Mouse (Mus musculus): ENCODE measurements around the gene Akt3. TPM values are rescaled to one million over a fixed set of nuclear protein-coding genes. Genes with fewer than 3 reads are reported as not detected.

The Akt3 gene
- polyA plus RNA-seq, 1 experiment from 2014 or later: 26.2 TPM

DNA sequence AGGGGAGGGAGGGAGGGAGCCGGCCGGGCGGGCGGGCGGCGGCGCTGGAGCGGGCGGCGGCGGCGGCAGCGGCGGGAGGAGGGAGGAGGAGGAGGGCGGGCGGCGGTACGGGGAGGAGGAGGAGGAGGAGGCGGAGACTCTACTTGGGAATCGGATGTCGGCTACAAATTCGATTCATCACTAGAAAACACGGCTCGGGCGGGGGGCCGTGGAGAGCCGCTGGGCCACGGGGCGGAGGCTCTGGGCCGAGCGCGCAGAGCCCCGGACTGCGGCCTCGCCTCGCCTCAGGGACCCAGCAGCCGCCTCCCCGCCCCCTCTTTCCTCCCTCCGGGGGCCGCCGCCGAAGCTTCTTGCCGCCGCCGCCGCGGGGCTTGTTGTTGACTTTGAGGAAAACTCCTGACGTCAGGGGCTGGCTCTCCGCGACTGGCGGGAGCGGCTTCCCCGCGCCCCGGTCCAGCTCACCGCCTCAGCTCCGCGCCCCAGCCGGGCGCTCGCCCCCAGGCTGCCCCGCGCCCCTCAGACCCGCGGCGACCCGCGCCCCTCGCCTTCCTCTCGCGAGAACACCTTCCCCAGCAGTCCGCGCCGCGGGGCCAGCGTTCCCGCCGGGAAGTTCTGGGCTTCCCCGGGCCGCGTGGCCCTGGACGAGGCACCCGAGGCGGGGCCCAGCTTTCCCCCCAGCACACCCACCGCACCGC lies 487 bp upstream of the Akt3 start:
- Histone ChIP-seq H3K4me3 (replicated peaks; ENCODE audit: low read length) (peak overlapping the region; percentile 91), H3K4me2 (replicated peaks) (peak overlapping the region; percentile 92), H3K36me3 (replicated peaks; ENCODE audit: control insufficient read depth, insufficient read depth) (no peaks in the 10 kb centered on the region), H3K27ac (peak overlapping the region; percentile 99), H3K9ac (peak overlapping the region; percentile 91), H3K9me3 (ENCODE audit: control insufficient read depth, low read length) (no peaks in the 10 kb centered on the region), H3K4me1 (replicated peaks; ENCODE audit: control insufficient read depth, insufficient read depth, low read length) (peaks cover 14% of the 10 kb centered on the region), H3K27me3 (ENCODE audit: control insufficient read depth, insufficient read depth, low read length) (no peaks in the 10 kb centered on the region; the same call in 1 of the 2 replicates)
- WGBS: under 1% methylated on average over 37 of the region's 86 CpGs
- ATAC-seq (ENCODE audit: low FRiP score) (peak; percentile 88), DNase-seq (ENCODE audit: low spot score) (peak; percentile 81)

DNA sequence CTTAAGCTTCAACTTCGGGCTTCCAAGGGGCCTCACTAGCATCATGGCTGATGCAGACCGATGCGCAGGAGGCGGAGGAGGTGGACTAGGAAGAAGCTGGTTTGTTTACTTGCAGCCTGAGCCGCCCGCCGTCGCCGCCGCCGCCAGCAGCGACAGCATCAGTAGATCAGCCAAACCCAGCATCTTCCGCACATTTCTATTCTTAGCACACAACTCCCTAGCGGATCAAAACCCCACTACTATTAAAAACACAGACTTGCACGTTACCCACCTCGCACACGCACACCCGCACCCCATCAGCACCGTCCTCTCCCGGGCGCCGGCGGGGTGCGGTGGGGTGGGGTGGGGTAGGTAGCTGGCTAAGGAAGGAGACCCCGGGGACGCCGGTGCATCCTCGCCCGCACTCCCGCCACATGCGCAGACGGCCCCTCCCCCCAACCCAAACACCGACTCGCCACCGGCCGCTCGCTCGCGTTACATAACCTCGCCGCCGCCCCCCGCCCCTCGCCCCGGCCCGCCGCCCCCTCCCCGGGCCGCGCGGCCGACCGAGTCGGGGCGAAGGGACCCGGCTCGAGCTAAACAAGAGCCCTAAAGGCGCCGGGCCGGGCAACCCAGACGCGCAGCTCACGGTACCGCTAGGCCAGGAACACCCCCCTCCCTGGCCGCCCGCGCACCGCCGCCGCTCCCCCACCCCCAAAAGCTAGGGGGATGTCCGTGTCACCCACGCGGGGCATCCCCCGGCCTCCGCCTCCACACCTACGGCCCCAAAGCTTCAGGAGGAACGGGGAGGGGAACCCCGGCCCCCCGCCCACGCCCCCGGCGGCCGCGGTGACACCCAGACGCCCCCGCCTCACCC lies 597 bp downstream of the Akt3 start:
- H3K4me1 ChIP-seq (replicated peaks; ENCODE audit: control insufficient read depth, insufficient read depth, low read length): peaks cover 14% of the 10 kb centered on the region
- 1% methylated on average over 57 of the region's 86 CpGs for WGBS
- peak overlapping the region; percentile 99 for H3K27ac ChIP-seq
- H3K4me3 ChIP-seq (replicated peaks; ENCODE audit: low read length): peak overlapping the region; percentile 91
- H3K4me2 ChIP-seq (replicated peaks): peak overlapping the region; percentile 92
- peak; percentile 76 for DNase-seq (ENCODE audit: low spot score)
- no peaks in the 10 kb centered on the region for H3K9me3 ChIP-seq (ENCODE audit: control insufficient read depth, low read length)
- no peaks in the 10 kb centered on the region for H3K36me3 ChIP-seq (replicated peaks; ENCODE audit: control insufficient read depth, insufficient read depth)
- H3K27me3 ChIP-seq (ENCODE audit: control insufficient read depth, insufficient read depth, low read length): no peaks in the 10 kb centered on the region; the same call in 1 of the 2 replicates
- peak overlapping the region; percentile 91 for H3K9ac ChIP-seq
- peak; percentile 77 for ATAC-seq (ENCODE audit: low FRiP score)

DNA sequence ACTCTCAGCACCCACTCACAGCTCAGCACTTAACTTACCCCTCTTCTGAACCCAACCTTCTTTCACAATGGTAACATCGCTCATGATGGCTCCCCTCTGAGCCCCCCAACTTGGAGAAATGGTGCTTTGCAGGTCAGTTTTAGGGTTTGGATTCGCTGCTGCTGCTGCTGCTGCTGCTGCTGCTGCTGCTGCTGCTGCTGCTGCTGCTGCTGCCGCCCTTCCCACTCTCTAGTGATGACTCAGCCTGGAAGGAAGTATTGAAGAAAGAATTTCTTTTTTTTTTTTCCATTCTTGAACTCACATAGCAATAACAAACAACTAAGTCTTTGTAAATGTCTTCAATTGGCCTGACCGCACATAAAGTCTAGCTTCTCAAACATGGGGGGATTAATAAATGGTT lies 9.4 kb downstream of the Akt3 start:
- ATAC-seq (ENCODE audit: low FRiP score) (no peak), DNase-seq (ENCODE audit: low spot score) (no peak)
- Histone ChIP-seq H3K27me3 (ENCODE audit: control insufficient read depth, insufficient read depth, low read length) (no peaks in the 10 kb centered on the region), H3K4me2 (replicated peaks) (no peak overlapping the region), H3K4me3 (replicated peaks; ENCODE audit: low read length) (no peak overlapping the region), H3K9me3 (ENCODE audit: control insufficient read depth, low read length) (no peaks in the 10 kb centered on the region), H3K9ac (no peak overlapping the region), H3K4me1 (replicated peaks; ENCODE audit: control insufficient read depth, insufficient read depth, low read length) (0 out of 2 replicates have a peak, but pooled peaks cover 1% of the 10 kb centered on the region), H3K27ac (no peak overlapping the region), H3K36me3 (replicated peaks; ENCODE audit: control insufficient read depth, insufficient read depth) (peaks cover 3% of the 10 kb centered on the region; the same call in 1 of the 2 replicates)
- WGBS: 59% methylated on average over 4 of the region's 4 CpGs

DNA sequence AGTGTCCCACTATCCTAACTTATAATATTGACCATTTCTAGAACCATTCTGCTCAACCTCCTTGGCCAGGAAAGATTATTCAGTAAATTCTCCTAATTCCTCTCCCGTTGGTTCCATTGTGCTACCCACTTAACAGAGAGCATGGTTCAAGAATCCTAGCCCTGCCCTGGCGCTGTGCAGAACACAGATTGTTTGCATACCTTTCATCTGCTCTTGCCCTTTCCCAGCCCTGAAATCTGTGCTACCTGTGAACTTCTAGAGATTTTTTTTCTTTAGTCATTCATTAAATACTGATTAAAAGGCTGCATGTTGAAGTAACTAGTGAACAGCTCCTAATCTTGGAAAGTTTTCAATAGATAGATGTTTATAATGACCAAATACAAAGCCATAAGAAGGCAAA lies 19.6 kb downstream of the Akt3 start:
- Histone ChIP-seq H3K9me3 (ENCODE audit: control insufficient read depth, low read length) (no peaks in the 10 kb centered on the region), H3K27me3 (ENCODE audit: control insufficient read depth, insufficient read depth, low read length) (no peaks in the 10 kb centered on the region), H3K27ac (no peak overlapping the region), H3K4me2 (replicated peaks) (no peak overlapping the region), H3K36me3 (replicated peaks; ENCODE audit: control insufficient read depth, insufficient read depth) (no peaks in the 10 kb centered on the region), H3K4me3 (replicated peaks; ENCODE audit: low read length) (no peak overlapping the region), H3K4me1 (replicated peaks; ENCODE audit: control insufficient read depth, insufficient read depth, low read length) (no peaks in the 10 kb centered on the region), H3K9ac (no peak overlapping the region)
- no peak for ATAC-seq (ENCODE audit: low FRiP score)
- 83% methylated on average over 2 of the region's 2 CpGs for WGBS
- DNase-seq (ENCODE audit: low spot score): no peak

DNA sequence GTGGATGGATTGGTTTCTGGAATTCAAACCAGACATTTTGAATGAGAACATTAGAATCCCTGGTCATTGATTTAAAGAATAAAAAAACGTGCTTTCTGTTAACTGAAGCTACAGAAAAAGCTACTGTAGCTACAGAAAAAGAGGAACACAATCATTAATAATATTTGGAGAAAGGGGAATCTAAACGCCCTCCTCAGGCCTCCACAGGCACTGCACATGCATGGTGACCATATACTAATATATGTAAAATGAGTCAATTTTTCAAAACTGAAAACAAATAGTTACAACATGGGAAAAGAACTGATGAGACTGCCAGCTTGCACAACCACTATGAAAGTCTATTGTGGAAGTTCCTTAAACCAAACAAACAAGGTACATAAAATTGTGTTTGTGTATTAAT lies 21.3 kb downstream of the Akt3 start:
- no peak overlapping the region for H3K4me2 ChIP-seq (replicated peaks)
- H3K9me3 ChIP-seq (ENCODE audit: control insufficient read depth, low read length): no peaks in the 10 kb centered on the region
- H3K9ac ChIP-seq: no peak overlapping the region
- DNase-seq (ENCODE audit: low spot score): no peak
- no peaks in the 10 kb centered on the region for H3K36me3 ChIP-seq (replicated peaks; ENCODE audit: control insufficient read depth, insufficient read depth)
- H3K4me3 ChIP-seq (replicated peaks; ENCODE audit: low read length): no peak overlapping the region
- H3K27me3 ChIP-seq (ENCODE audit: control insufficient read depth, insufficient read depth, low read length): no peaks in the 10 kb centered on the region
- ATAC-seq (ENCODE audit: low FRiP score): no peak
- H3K4me1 ChIP-seq (replicated peaks; ENCODE audit: control insufficient read depth, insufficient read depth, low read length): no peaks in the 10 kb centered on the region
- 53% methylated on average over 2 of the region's 2 CpGs for WGBS
- H3K27ac ChIP-seq: no peak overlapping the region

DNA sequence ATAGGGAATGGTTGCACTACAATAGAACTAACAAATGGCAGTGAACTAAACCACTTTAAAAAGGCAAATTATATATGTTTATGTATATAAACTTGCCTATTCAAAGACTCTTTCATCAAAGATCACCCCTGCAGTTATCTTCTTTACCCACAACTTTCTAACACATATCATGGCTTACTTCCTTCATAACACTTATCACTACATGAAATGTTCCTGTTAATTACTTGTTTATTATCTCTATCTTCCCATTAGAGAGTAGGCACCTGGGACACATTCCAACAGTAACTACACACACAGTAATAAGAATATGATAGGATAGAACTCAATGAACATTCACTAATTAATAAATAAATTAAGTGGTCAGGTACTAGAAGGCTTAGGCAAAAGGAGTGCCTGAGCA lies 21.8 kb downstream of the Akt3 start:
- H3K27me3 ChIP-seq (ENCODE audit: control insufficient read depth, insufficient read depth, low read length): no peaks in the 10 kb centered on the region
- H3K9me3 ChIP-seq (ENCODE audit: control insufficient read depth, low read length): no peaks in the 10 kb centered on the region
- no peak overlapping the region for H3K27ac ChIP-seq
- no peak overlapping the region for H3K4me2 ChIP-seq (replicated peaks)
- ATAC-seq (ENCODE audit: low FRiP score) (no peak), DNase-seq (ENCODE audit: low spot score) (no peak)
- no peak overlapping the region for H3K9ac ChIP-seq
- no peaks in the 10 kb centered on the region for H3K4me1 ChIP-seq (replicated peaks; ENCODE audit: control insufficient read depth, insufficient read depth, low read length)
- H3K4me3 ChIP-seq (replicated peaks; ENCODE audit: low read length): no peak overlapping the region
- H3K36me3 ChIP-seq (replicated peaks; ENCODE audit: control insufficient read depth, insufficient read depth): no peaks in the 10 kb centered on the region

DNA sequence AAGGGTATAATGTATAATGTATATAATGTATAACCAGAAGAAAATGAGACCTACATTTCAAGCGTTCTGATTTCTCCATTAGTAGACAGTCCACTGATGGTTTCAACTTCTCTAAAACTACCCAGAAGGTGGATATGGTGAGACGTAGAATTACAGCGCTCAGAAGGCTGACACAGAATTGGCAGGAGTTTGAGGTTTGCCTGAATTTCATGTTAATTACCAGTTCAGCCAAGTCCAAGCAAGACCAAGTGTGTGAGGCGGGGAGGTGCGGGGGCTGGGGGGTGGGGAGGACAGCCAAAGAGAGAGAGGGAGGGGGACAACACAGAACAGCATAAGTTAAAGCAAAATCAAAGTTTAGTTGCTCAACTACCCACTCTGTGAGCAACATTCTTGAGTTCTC lies 23.5 kb downstream of the Akt3 start:
- 88% methylated on average over 5 of the region's 5 CpGs for WGBS
- H3K27me3 ChIP-seq (ENCODE audit: control insufficient read depth, insufficient read depth, low read length): no peaks in the 10 kb centered on the region
- no peak overlapping the region for H3K4me3 ChIP-seq (replicated peaks; ENCODE audit: low read length)
- H3K4me2 ChIP-seq (replicated peaks): no peak overlapping the region
- no peak overlapping the region for H3K27ac ChIP-seq
- no peaks in the 10 kb centered on the region for H3K9me3 ChIP-seq (ENCODE audit: control insufficient read depth, low read length)
- ATAC-seq (ENCODE audit: low FRiP score): no peak
- no peaks in the 10 kb centered on the region for H3K4me1 ChIP-seq (replicated peaks; ENCODE audit: control insufficient read depth, insufficient read depth, low read length)
- no peaks in the 10 kb centered on the region for H3K36me3 ChIP-seq (replicated peaks; ENCODE audit: control insufficient read depth, insufficient read depth)
- no peak for DNase-seq (ENCODE audit: low spot score)
- no peak overlapping the region for H3K9ac ChIP-seq

DNA sequence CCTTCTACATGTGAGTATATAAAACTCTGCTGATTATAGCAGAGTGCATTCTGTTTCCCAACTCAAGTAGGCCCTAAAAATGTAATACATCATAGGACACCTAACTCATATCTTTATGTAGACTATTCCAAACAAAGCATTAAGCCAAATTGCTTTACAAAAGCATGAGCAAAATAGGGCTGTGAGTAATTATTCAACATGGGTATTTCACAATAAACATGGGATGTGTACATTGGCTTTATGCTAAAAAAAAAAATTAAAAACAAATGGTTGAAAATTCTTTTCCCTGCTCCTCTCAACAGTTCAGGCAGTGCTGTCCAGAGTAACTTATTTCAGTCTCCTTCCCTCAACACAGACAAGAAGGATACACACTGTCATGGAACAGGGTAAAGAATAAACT lies 26.9 kb downstream of the Akt3 start:
- Histone ChIP-seq H3K4me1 (replicated peaks; ENCODE audit: control insufficient read depth, insufficient read depth, low read length) (no peaks in the 10 kb centered on the region), H3K27me3 (ENCODE audit: control insufficient read depth, insufficient read depth, low read length) (no peaks in the 10 kb centered on the region), H3K9me3 (ENCODE audit: control insufficient read depth, low read length) (no peaks in the 10 kb centered on the region), H3K36me3 (replicated peaks; ENCODE audit: control insufficient read depth, insufficient read depth) (no peaks in the 10 kb centered on the region), H3K4me3 (replicated peaks; ENCODE audit: low read length) (no peak overlapping the region), H3K9ac (no peak overlapping the region), H3K4me2 (replicated peaks) (no peak overlapping the region), H3K27ac (no peak overlapping the region)
- DNase-seq (ENCODE audit: low spot score) (no peak), ATAC-seq (ENCODE audit: low FRiP score) (no peak)

DNA sequence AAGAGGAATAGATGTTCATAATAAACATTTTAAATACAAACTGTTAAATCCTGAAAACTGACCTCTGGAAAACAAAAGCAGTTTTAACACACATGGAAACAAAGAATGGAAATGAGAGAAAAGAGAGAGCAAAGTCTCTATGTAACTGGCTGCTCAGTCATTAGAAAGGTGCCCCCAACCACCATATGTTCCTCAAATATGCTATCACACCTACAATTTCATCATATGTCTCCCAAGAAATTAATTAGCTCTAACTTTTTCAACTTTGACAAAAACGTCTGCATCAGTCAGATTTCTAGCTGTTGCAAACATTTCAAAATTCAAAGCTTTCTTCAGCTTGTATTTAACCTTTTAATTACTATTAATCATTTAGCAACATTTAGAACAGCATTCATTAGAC lies 59.0 kb downstream of the Akt3 start:
- no peak for DNase-seq (ENCODE audit: low spot score)
- H3K36me3 ChIP-seq (replicated peaks; ENCODE audit: control insufficient read depth, insufficient read depth): no peaks in the 10 kb centered on the region
- H3K9me3 ChIP-seq (ENCODE audit: control insufficient read depth, low read length): no peaks in the 10 kb centered on the region
- no peak for ATAC-seq (ENCODE audit: low FRiP score)
- no peak overlapping the region for H3K4me2 ChIP-seq (replicated peaks)
- no peaks in the 10 kb centered on the region for H3K27me3 ChIP-seq (ENCODE audit: control insufficient read depth, insufficient read depth, low read length)
- H3K4me1 ChIP-seq (replicated peaks; ENCODE audit: control insufficient read depth, insufficient read depth, low read length): no peaks in the 10 kb centered on the region; the same call in 1 of the 2 replicates
- no peak overlapping the region for H3K4me3 ChIP-seq (replicated peaks; ENCODE audit: low read length)
- H3K27ac ChIP-seq: no peak overlapping the region
- no peak overlapping the region for H3K9ac ChIP-seq
- WGBS: 73% methylated on average over 1 of the region's 1 CpGs
